Mouse (Mus musculus): ENCODE measurements at regions not wholly inside any gene's neighbourhood (a gene's known extent, or its start where the extent isn't known, plus 50 kb on each side); places are given as distances from the start of the nearest gene placed in this dataset.

DNA sequence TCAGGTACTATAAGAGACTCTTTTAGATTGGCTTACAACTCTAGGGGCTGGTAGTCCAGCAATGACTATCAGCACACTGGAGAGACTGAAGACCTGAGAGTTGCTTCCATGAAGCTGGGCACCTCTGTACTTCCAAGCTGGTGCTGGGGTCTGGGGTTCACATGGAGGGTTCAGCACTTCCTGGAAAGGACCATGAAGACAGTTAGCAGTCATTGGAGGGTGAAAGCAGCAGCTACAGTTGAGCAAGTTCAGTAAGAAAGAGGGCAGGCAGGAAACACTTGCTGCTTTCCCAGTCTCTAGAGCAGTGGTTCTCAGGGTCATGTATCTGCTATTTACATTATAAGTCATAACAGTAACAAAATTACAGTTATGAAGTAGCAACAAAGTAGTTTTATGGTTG, 384.3 kb upstream of the Satb1 start:
- no peak for ATAC-seq (replicated peaks in 1 of 2; ENCODE audit: insufficient read depth in 1 of 2, low FRiP score in 2 of 2, low TSS enrichment in 1 of 2, low read depth in 1 of 2, poor library complexity in 2 of 2, severe bottlenecking in 2 of 2)

DNA sequence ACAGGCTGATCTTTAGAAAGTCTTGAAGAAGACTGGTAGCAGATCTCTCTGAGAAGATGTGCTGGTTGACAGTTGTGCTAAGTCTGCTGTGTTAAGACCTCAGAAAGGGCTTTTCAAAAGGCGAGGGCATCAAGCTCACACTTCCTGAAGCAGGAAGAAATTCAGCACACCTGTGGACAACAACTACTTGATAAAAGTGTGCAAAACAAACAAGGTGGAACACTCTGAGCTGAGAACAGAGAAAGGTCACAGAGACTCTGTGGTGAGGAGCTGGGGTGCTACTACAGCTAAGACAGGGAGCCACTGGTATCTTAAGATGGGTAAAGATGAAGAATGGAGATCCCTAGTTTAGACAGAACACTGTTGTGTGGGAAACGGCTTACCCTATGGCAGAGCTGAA, 379.9 kb upstream of the Satb1 start:
- no peak for ATAC-seq (replicated peaks in 1 of 2; ENCODE audit: insufficient read depth in 1 of 2, low FRiP score in 2 of 2, low TSS enrichment in 1 of 2, low read depth in 1 of 2, poor library complexity in 2 of 2, severe bottlenecking in 2 of 2)

DNA sequence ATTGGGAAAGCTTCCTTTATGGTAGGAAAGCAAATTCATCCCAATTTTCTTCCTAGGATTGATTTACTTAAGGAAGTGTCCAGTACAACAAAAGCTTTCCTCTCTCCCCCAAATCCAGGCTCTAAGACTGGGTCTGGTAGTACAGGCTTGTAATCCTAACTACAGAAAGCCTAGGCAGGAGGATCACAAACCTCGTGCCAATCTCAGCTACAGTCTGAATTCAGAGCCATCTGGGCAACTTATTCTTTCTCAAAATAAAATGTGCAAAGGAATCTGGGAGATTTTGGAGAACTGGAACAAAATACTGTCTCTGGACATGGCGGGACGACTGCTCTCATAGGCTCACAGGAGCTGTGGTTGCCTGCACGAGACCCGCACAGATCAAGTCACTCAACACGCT, 377.4 kb upstream of the Satb1 start:
- ATAC-seq (replicated peaks in 1 of 2; ENCODE audit: insufficient read depth in 1 of 2, low FRiP score in 2 of 2, low TSS enrichment in 1 of 2, low read depth in 1 of 2, poor library complexity in 2 of 2, severe bottlenecking in 2 of 2) = no peak

- ATAC-seq (replicated peaks in 1 of 2; ENCODE audit: insufficient read depth in 1 of 2, low FRiP score in 2 of 2, low TSS enrichment in 1 of 2, low read depth in 1 of 2, poor library complexity in 2 of 2, severe bottlenecking in 2 of 2) = no peak
Measured at GRCm38 (mm10) chr17:52197731-52198130, 364.6 kb upstream of the Satb1 start.

GRCm38 (mm10) chr17:52196811-52197210, 363.7 kb upstream of the Satb1 start:
- ATAC-seq (replicated peaks in 1 of 2; ENCODE audit: insufficient read depth in 1 of 2, low FRiP score in 2 of 2, low TSS enrichment in 1 of 2, low read depth in 1 of 2, poor library complexity in 2 of 2, severe bottlenecking in 2 of 2) = no peak

- no peak for ATAC-seq (replicated peaks in 1 of 2; ENCODE audit: insufficient read depth in 1 of 2, low FRiP score in 2 of 2, low TSS enrichment in 1 of 2, low read depth in 1 of 2, poor library complexity in 2 of 2, severe bottlenecking in 2 of 2)
Measured at GRCm38 (mm10) chr17:52195804-52196203, 362.7 kb upstream of the Satb1 start.

- ATAC-seq (replicated peaks in 1 of 2; ENCODE audit: insufficient read depth in 1 of 2, low FRiP score in 2 of 2, low TSS enrichment in 1 of 2, low read depth in 1 of 2, poor library complexity in 2 of 2, severe bottlenecking in 2 of 2) = no peak
Measured at GRCm38 (mm10) chr17:52191064-52191682, 358.1 kb upstream of the Satb1 start.

- ATAC-seq (replicated peaks in 1 of 2; ENCODE audit: insufficient read depth in 1 of 2, low FRiP score in 2 of 2, low TSS enrichment in 1 of 2, low read depth in 1 of 2, poor library complexity in 2 of 2, severe bottlenecking in 2 of 2) = peak; percentile 71 to 75
Measured at GRCm38 (mm10) chr17:52182706-52183105, 349.6 kb upstream of the Satb1 start.

DNA sequence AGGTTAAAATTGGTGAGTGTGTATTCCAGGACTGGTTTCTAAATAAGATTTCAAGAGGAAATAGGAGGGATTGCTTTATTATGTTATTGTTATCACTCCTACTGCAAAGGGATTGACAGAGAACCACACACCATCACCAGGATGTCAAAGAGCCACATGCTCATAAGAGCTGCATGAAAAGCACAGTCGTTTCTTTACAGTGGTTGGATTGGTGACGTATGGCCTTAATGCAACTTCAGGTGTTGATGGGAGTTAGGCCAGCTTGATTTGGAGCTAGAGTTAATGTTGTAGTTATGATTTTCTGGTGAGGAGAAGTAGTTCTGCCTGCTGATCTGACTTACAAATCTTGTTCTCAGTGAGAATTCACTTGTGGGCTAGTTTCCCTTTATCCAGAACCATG, 344.9 kb upstream of the Satb1 start:
- no peak for ATAC-seq (replicated peaks in 1 of 2; ENCODE audit: insufficient read depth in 1 of 2, low FRiP score in 2 of 2, low TSS enrichment in 1 of 2, low read depth in 1 of 2, poor library complexity in 2 of 2, severe bottlenecking in 2 of 2)

DNA sequence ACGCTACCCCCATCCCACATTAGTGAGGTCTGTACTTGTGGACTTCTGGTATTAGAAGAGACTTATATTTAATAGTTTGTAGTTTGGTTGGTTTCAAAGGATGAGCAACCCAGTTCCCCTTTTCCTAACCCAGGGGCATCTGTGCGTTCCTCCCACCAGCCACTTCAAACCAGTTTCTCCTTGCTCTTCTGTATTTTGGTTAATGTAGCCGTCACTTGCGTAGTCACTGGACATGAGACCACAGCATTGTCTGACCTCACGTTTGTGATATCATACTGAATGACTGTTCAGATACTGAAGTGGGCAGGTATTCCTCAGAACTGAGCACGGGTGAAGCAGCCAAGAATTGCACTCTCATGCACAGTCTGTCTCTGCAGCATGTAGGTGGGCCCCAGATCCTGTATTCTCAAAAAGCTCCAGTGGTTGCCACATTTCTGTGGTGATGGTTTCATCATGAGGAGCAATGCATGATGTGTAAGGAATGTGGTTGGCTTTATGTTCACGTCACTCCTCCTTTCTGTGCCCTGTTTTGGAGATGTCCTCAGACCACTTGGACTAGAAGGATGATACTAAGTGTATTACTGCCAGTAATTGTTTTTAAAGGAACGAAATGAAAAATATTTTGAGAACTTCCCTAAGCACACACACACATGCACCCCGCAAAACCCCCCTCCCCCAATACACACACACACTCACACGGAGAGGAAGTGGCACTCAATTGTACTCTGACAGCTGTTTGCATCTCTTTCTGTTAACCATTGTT, 335.2 kb upstream of the Satb1 start:
- ATAC-seq (replicated peaks in 1 of 2; ENCODE audit: insufficient read depth in 1 of 2, low FRiP score in 2 of 2, low TSS enrichment in 1 of 2, low read depth in 1 of 2, poor library complexity in 2 of 2, severe bottlenecking in 2 of 2) = peak; percentile 85 to 92

- no peak for ATAC-seq (replicated peaks in 1 of 2; ENCODE audit: insufficient read depth in 1 of 2, low FRiP score in 2 of 2, low TSS enrichment in 1 of 2, low read depth in 1 of 2, poor library complexity in 2 of 2, severe bottlenecking in 2 of 2)
Measured at GRCm38 (mm10) chr17:52167658-52168057, 334.6 kb upstream of the Satb1 start.

DNA sequence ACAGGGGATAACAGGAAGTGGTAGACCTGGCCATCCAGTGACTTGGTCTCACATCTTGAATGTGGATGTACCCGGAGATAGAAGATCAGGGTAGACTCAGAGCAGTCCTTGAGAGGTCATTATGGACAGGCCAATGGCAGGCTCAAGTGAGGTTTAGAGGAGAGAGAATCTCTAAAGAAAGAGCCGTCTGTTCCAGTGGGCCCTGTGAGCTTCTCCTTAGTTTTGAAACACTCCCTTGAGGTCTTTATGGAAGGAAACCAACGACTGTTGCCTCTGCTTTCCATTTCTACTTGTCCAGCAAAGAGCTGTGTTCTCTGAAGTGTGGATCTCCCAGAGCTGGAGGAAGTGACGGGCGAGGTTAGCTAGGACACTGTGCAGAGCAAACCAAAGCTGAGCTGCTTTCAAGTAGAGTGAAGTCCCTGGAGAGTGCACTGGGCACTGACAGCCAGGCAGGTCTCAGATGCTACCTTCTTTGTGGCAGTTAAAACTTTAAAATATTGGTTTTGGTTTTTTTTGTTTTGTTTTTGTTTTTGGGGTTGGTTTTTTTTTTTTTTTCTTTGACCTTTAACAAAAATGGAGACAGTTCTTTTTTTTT, 332.9 kb upstream of the Satb1 start:
- ATAC-seq (replicated peaks in 1 of 2; ENCODE audit: insufficient read depth in 1 of 2, low FRiP score in 2 of 2, low TSS enrichment in 1 of 2, low read depth in 1 of 2, poor library complexity in 2 of 2, severe bottlenecking in 2 of 2) = no peak

GRCm38 (mm10) chr17:52162559-52163397, 329.7 kb upstream of the Satb1 start:
- ATAC-seq (replicated peaks in 1 of 2; ENCODE audit: insufficient read depth in 1 of 2, low FRiP score in 2 of 2, low TSS enrichment in 1 of 2, low read depth in 1 of 2, poor library complexity in 2 of 2, severe bottlenecking in 2 of 2) = peak; percentile 71 to 79

GRCm38 (mm10) chr17:52150496-52150895, 317.4 kb upstream of the Satb1 start:
- no peak for ATAC-seq (replicated peaks in 1 of 2; ENCODE audit: insufficient read depth in 1 of 2, low FRiP score in 2 of 2, low TSS enrichment in 1 of 2, low read depth in 1 of 2, poor library complexity in 2 of 2, severe bottlenecking in 2 of 2)

GRCm38 (mm10) chr17:52149834-52150233, 316.7 kb upstream of the Satb1 start:
- ATAC-seq (replicated peaks in 1 of 2; ENCODE audit: insufficient read depth in 1 of 2, low FRiP score in 2 of 2, low TSS enrichment in 1 of 2, low read depth in 1 of 2, poor library complexity in 2 of 2, severe bottlenecking in 2 of 2) = no peak

DNA sequence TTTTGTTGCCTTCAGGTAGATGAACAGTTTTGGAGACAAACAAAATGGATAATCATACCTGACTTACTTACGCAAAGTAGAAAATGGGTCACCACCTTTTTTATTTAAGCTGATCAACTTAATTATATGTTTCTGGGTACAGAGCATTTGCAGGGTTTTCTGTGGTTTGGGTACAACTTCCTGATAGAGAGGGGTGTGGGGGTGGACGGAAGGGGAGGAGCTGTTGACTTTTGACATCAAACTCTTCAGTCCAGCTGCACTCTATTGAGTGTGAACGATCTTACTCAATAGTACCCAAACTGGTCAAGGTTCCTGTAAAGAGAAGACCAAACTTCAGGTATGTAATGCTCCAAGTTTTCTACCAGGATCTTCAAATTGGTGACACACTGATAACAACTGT, 316.0 kb upstream of the Satb1 start:
- ATAC-seq (replicated peaks in 1 of 2; ENCODE audit: insufficient read depth in 1 of 2, low FRiP score in 2 of 2, low TSS enrichment in 1 of 2, low read depth in 1 of 2, poor library complexity in 2 of 2, severe bottlenecking in 2 of 2) = peak; percentile 64 to 83; a peak in 3 of 4 replicates

GRCm38 (mm10) chr17:52103891-52104290, 270.8 kb upstream of the Satb1 start:
- ATAC-seq (replicated peaks in 1 of 2; ENCODE audit: insufficient read depth in 1 of 2, low FRiP score in 2 of 2, low TSS enrichment in 1 of 2, low read depth in 1 of 2, poor library complexity in 2 of 2, severe bottlenecking in 2 of 2) = no peak

GRCm38 (mm10) chr17:52085834-52086233, 252.7 kb upstream of the Satb1 start:
- ATAC-seq (replicated peaks in 1 of 2; ENCODE audit: insufficient read depth in 1 of 2, low FRiP score in 2 of 2, low TSS enrichment in 1 of 2, low read depth in 1 of 2, poor library complexity in 2 of 2, severe bottlenecking in 2 of 2) = no peak
